Mouse (Mus musculus): ENCODE results near the gene Sema5b. TPM values are rescaled to one million over a fixed set of nuclear protein-coding genes. Genes with fewer than 3 reads are reported as not detected.

The Sema5b gene
- 0.27 and 0.36 TPM in 2 replicates for polyA plus RNA-seq (2015; fragmentation: Nextera tagmentation; extraction: Ambion mirVana)

GRCm38 (mm10) chr16:35541117-35541641 is at the start of gene Sema5b:
Gene Sema5b, plus strand, starts transcription at chr16:35541145.
- no peak for DNase-seq (ENCODE audit: low spot score)

DNA sequence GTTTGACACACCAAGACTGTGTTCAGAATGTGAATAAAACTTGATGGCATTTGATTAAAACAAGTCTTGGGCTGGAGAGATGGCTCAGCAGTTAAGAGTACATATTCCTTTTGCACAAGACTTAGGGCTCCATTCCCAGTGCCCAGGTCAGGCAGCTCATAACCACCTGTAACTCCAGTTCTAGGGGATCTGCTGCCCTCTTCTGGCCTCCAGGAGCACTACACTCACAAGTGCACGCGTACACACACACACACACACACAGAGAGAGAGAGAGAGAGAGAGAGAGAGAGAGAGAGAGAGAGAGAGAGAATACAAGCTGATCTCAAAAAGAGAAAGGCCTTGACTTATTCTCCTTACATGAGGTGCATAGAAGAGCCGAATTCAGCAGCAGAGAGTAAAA is 40.6 kb upstream of the Sema5b start:
- DNase-seq (ENCODE audit: low spot score): no peak

DNA sequence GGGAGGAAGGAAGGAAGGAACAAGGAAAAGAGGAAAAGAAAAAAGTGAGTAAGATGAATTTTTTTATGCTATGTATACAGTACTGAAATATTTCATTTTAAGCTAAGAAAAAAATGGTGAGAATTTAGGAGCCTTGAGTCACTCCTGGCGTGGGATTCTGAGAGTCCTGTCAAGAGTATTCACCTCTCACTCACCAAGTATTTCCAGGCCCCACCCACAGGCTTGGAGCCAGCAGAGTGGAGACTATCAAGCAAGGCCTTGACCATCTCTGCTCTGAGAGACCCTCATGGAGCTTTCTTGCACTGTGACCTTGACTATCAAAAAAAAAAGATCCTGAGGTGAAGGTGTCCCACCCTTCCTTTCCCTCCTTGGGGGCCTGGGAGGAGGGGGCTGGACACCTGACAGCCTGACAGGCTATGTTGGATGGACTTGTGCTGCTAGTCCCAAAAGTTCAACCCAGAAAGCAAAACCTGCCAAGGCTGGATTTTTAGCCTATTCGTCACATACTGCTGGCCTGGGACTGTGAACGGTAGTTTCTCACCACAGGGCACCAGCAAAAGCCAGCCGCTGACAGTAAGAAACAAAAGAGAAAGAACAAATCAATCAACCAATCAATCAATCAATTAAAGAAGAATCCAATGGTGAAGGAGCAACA is 39.7 kb upstream of the Sema5b start:
- DNase-seq (ENCODE audit: low spot score): no peak

DNA sequence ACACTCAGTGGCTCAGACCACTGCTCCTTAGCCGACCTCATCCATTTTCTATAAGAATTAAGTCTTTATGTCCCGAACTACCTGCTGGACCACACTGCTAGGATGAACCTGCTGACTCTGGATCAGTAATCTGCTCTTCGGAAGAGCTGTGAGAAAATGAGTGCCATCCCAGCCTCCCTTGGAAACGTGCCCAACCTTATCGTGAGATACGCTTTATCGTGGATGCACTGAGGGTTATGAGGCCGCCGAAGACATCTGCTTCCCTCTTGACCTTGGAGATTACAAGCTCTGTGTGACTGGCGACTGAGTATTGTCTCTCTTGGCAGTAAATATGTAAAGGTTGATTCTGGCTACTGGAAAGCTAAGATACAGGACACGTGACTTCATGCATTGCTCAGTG is 38.5 kb upstream of the Sema5b start:
- no peak for DNase-seq (ENCODE audit: low spot score)

- no peak for DNase-seq (ENCODE audit: low spot score)
These were observed 36.7 kb upstream of the Sema5b start for GRCm38 (mm10) chr16:35504266-35504665.

- DNase-seq (ENCODE audit: low spot score): no peak
These were observed 35.2 kb upstream of the Sema5b start for GRCm38 (mm10) chr16:35505786-35506185.

DNA sequence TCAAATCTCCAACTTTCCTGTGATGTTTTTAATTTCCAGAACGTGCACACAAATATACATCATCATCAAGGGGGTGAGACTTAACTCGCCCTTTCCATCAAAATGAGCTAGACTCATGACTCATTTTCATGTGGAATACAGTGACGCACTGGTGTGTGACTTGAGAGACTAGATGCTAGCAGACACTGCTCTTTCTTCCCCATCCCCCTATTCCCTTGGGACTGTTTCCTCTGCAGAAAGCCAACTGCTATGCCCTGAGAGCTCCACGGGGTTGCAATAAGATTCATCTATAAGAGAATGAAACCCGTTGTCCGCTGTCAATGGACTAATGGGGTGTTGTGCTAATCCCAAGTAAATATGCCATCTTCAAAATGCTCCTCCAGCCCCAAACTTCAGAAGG is 32.4 kb upstream of the Sema5b start:
- DNase-seq (ENCODE audit: low spot score): no peak

GRCm38 (mm10) chr16:35509331-35510070 is 31.4 kb upstream of the Sema5b start:
- no peak for DNase-seq (ENCODE audit: low spot score)

GRCm38 (mm10) chr16:35515977-35516612 is 24.9 kb upstream of the Sema5b start:
- no peak for DNase-seq (ENCODE audit: low spot score)

DNA sequence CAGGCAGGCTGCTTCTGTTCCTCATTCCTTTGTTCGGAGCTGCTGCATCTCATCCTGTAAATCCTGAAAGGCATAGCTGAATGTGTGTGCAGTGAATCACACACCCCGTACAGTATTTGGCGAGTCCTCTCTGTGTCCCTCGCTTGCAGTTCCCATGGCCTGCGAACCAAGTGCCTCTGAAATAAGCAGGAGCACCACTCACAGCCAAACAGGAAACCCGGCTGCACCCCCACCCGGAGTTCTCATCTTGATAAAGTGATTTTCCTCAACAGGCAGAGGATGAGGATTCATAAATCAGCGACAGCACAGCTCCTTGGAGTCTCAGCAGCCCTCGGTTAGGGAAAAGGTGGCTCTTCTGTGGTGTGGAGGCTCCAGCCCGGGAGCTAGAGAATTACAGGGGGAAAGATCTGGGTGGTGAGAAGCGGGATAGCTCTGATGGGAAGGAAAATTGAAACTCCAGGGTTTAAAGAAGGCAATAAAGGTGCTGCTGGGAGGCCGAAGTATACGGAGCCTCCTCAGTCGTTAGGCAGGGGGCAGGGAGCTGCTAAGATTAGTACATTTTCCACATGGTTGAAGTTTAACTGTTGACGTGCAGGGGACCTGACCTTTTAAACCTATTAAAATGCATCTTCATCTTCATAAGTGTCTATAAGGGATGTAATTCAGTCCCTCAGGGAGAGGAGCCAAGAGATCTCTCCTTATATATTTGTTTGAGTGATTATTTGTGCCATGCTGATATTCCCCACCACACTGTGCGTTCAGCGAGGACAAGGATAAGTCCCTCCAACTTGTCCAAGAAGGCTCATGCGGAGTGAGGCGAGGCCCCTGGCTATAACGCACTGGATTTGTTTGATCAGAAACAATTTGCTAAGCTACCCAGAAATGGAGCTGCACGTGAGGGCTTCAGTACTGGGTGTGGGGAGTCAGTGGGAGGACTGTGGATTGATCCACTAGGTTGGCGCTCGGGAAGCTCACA is 22.7 kb upstream of the Sema5b start:
- DNase-seq (ENCODE audit: low spot score): no peak

GRCm38 (mm10) chr16:35519245-35519644 is 21.7 kb upstream of the Sema5b start:
- no peak for DNase-seq (ENCODE audit: low spot score)

DNA sequence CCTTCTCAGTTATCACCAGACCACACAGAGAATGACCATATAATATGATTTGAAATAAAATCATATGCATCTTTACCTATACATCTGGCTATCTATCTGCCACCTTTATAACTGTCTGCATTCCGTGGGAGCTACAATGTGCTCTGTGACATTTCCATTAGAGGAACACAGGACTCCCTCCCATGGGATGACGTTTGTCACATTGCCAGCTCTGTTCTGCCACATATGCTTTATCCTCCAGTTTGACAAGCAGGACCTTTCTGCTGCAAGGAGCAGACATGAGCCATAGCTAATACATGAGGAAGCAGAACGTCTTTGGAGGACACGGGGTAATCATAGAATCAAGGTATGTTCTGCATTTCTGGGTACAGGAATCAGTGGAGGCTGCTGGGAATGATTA is 16.7 kb upstream of the Sema5b start:
- DNase-seq (ENCODE audit: low spot score): no peak

GRCm38 (mm10) chr16:35534630-35535029 is 6.3 kb upstream of the Sema5b start:
- DNase-seq (ENCODE audit: low spot score): no peak

GRCm38 (mm10) chr16:35537651-35538050 is 3.3 kb upstream of the Sema5b start:
- DNase-seq (ENCODE audit: low spot score): no peak

- no peak for DNase-seq (ENCODE audit: low spot score)
These were observed 1.9 kb upstream of the Sema5b start for GRCm38 (mm10) chr16:35539041-35539440.

- DNase-seq (ENCODE audit: low spot score): peak; percentile 8
These were observed 420 bp upstream of the Sema5b start for GRCm38 (mm10) chr16:35540333-35541116.

- no peak for DNase-seq (ENCODE audit: low spot score)
These were observed 896 bp downstream of the Sema5b start for GRCm38 (mm10) chr16:35541661-35542420.

DNA sequence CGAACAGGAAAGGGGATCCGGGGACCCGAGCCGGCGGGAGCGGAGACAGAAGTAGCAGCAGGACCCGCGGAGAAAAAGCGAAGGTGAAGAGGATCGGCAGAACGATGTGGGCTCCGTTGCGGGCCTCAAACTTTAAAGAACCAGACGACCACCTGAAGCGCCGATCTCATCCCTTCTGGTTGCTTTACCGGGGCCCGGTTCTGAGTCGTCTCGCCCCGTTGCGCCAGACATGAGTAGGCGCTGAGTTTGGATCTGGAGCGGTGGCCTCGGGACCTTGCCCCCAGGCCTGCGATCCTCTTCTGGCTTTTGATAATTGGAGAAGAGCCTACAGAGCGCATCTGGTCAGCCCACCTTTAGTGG is 1.5 kb downstream of the Sema5b start:
- no peak for DNase-seq (ENCODE audit: low spot score)

- no peak for DNase-seq (ENCODE audit: low spot score)
These were observed 4.8 kb downstream of the Sema5b start for GRCm38 (mm10) chr16:35545723-35546122.

- DNase-seq (ENCODE audit: low spot score): no peak
These were observed 7.0 kb downstream of the Sema5b start for GRCm38 (mm10) chr16:35547966-35548365.

Data from thymus, postnatal 0 days (tissue).